Mouse (Mus musculus): Measurements from ENCODE around the gene Timmdc1. TPM values are rescaled to one million over a fixed set of nuclear protein-coding genes. Genes with fewer than 3 reads are reported as not detected.
A peak's percentile ranks its signal among the peaks of the same experiment; 100 is the strongest.

Timmdc1 gene
- total and polyA plus RNA-seq, 3 experiments, result 22.2 to 66.1 (median 60.4) TPM

GRCm38 (mm10) chr16:38510846-38511245 is 11.6 kb downstream of the Timmdc1 start:
- no peaks in the 10 kb centered on the region for H3K27me3 ChIP-seq (ENCODE audit: control insufficient read depth, insufficient read depth, low read length)
- no peak overlapping the region for H3K4me3 ChIP-seq
- TF ChIP-seq CTCF (IDR thresholded peaks at IDR 0.05), result no peak
- no peak for TF ChIP-seq EP300 (IDR thresholded peaks at IDR 0.05; ENCODE audit: insufficient read depth, low read depth, low read length)
- no peak for TF ChIP-seq POLR2A (IDR thresholded peaks at IDR 0.05; ENCODE audit: insufficient read depth, low read depth, low read length)
- WGBS, result 94% methylated on average over 2 of the region's 2 CpGs
- H3K27ac ChIP-seq, result no peak overlapping the region
- intact Hi-C loops (cut with DNase I), result no loop called here
- H3K9ac ChIP-seq (ENCODE audit: low read depth, low read length), result no peak overlapping the region
- no peaks in the 10 kb centered on the region for H3K36me3 ChIP-seq (ENCODE audit: control insufficient read depth, insufficient read depth, low read length)
- H3K4me1 ChIP-seq (ENCODE audit: control insufficient read depth, insufficient read depth, low read length), result no peaks in the 10 kb centered on the region
- H3K79me2 ChIP-seq (replicated peaks; ENCODE audit: control insufficient read depth, insufficient read depth, low read length), result no peaks in the 10 kb centered on the region
- DNase-seq, result no peak

- 61% methylated on average over 4 of the region's 4 CpGs for WGBS
- intact Hi-C loops (cut with DNase I), result loop anchor here (1.0 kb wide), 1 partner anchor 161 kb away; no protein-coding TSS in a partner anchor
- TF ChIP-seq EP300 (IDR thresholded peaks at IDR 0.05; ENCODE audit: insufficient read depth, low read depth, low read length), result peak; percentile 86; the same call in 1 of the 2 replicates
- peak; percentile 98 for TF ChIP-seq CTCF (IDR thresholded peaks at IDR 0.05)
- no peak for TF ChIP-seq POLR2A (IDR thresholded peaks at IDR 0.05; ENCODE audit: insufficient read depth, low read depth, low read length)
- H3K36me3 ChIP-seq (ENCODE audit: control insufficient read depth, insufficient read depth, low read length), result no peaks in the 10 kb centered on the region
- no peak overlapping the region for H3K27ac ChIP-seq
- H3K79me2 ChIP-seq (replicated peaks; ENCODE audit: control insufficient read depth, insufficient read depth, low read length), result no peaks in the 10 kb centered on the region
- no peaks in the 10 kb centered on the region for H3K4me1 ChIP-seq (ENCODE audit: control insufficient read depth, insufficient read depth, low read length)
- DNase-seq, result peak; percentile 45 to 61
- no peak overlapping the region for H3K4me3 ChIP-seq
- H3K27me3 ChIP-seq (ENCODE audit: control insufficient read depth, insufficient read depth, low read length), result no peaks in the 10 kb centered on the region
- H3K9ac ChIP-seq (ENCODE audit: low read depth, low read length), result no peak overlapping the region
These were observed 16.3 kb downstream of the Timmdc1 start for GRCm38 (mm10) chr16:38506041-38506634.

- Histone ChIP-seq H3K79me2 (replicated peaks; ENCODE audit: control insufficient read depth, insufficient read depth, low read length) (no peaks in the 10 kb centered on the region), H3K4me1 (ENCODE audit: control insufficient read depth, insufficient read depth, low read length) (no peaks in the 10 kb centered on the region), H3K4me3 (no peak overlapping the region), H3K9ac (ENCODE audit: low read depth, low read length) (no peak overlapping the region), H3K27me3 (ENCODE audit: control insufficient read depth, insufficient read depth, low read length) (no peaks in the 10 kb centered on the region), H3K36me3 (ENCODE audit: control insufficient read depth, insufficient read depth, low read length) (no peaks in the 10 kb centered on the region), H3K27ac (no peak overlapping the region)
- 72% methylated on average over 4 of the region's 4 CpGs for WGBS
- no peak for DNase-seq
- intact Hi-C loops (cut with DNase I), result no loop called here
- TF ChIP-seq POLR2A (IDR thresholded peaks at IDR 0.05; ENCODE audit: insufficient read depth, low read depth, low read length), result no peak
- TF ChIP-seq CTCF (IDR thresholded peaks at IDR 0.05), result no peak
- no peak for TF ChIP-seq EP300 (IDR thresholded peaks at IDR 0.05; ENCODE audit: insufficient read depth, low read depth, low read length)
These were observed 18.9 kb downstream of the Timmdc1 start for GRCm38 (mm10) chr16:38503528-38503927.

- Histone ChIP-seq H3K4me3 (no peak overlapping the region), H3K79me2 (replicated peaks; ENCODE audit: control insufficient read depth, insufficient read depth, low read length) (no peaks in the 10 kb centered on the region), H3K27me3 (ENCODE audit: control insufficient read depth, insufficient read depth, low read length) (no peaks in the 10 kb centered on the region), H3K4me1 (ENCODE audit: control insufficient read depth, insufficient read depth, low read length) (no peaks in the 10 kb centered on the region), H3K27ac (no peak overlapping the region), H3K36me3 (ENCODE audit: control insufficient read depth, insufficient read depth, low read length) (no peaks in the 10 kb centered on the region), H3K9ac (ENCODE audit: low read depth, low read length) (no peak overlapping the region)
- intact Hi-C loops (cut with DNase I), result no loop called here
- 87% methylated on average over 10 of the region's 10 CpGs for WGBS
- no peak for DNase-seq
- no peak for TF ChIP-seq POLR2A (IDR thresholded peaks at IDR 0.05; ENCODE audit: insufficient read depth, low read depth, low read length)
- TF ChIP-seq CTCF (IDR thresholded peaks at IDR 0.05), result no peak
- no peak for TF ChIP-seq EP300 (IDR thresholded peaks at IDR 0.05; ENCODE audit: insufficient read depth, low read depth, low read length)
These were observed 20.0 kb downstream of the Timmdc1 start for GRCm38 (mm10) chr16:38502469-38502868.

- Histone ChIP-seq H3K36me3 (ENCODE audit: control insufficient read depth, insufficient read depth, low read length) (no peaks in the 10 kb centered on the region), H3K4me3 (no peak overlapping the region), H3K27me3 (ENCODE audit: control insufficient read depth, insufficient read depth, low read length) (no peaks in the 10 kb centered on the region), H3K4me1 (ENCODE audit: control insufficient read depth, insufficient read depth, low read length) (no peaks in the 10 kb centered on the region), H3K27ac (no peak overlapping the region), H3K9ac (ENCODE audit: low read depth, low read length) (no peak overlapping the region), H3K79me2 (replicated peaks; ENCODE audit: control insufficient read depth, insufficient read depth, low read length) (no peaks in the 10 kb centered on the region)
- intact Hi-C loops (cut with DNase I), result no loop called here
- TF ChIP-seq CTCF (IDR thresholded peaks at IDR 0.05) (no peak), POLR2A (IDR thresholded peaks at IDR 0.05; ENCODE audit: insufficient read depth, low read depth, low read length) (no peak), EP300 (IDR thresholded peaks at IDR 0.05; ENCODE audit: insufficient read depth, low read depth, low read length) (no peak)
- 81% methylated on average over 7 of the region's 7 CpGs for WGBS
- DNase-seq, result no peak
These were observed 25.8 kb downstream of the Timmdc1 start for GRCm38 (mm10) chr16:38496604-38497140.

- DNase-seq, result no peak
- no peak overlapping the region for H3K4me3 ChIP-seq
- no peak for TF ChIP-seq EP300 (IDR thresholded peaks at IDR 0.05; ENCODE audit: insufficient read depth, low read depth, low read length)
- TF ChIP-seq CTCF (IDR thresholded peaks at IDR 0.05), result peak; percentile 48
- H3K4me1 ChIP-seq (ENCODE audit: control insufficient read depth, insufficient read depth, low read length), result no peaks in the 10 kb centered on the region
- 62% methylated on average over 10 of the region's 10 CpGs for WGBS
- no peaks in the 10 kb centered on the region for H3K79me2 ChIP-seq (replicated peaks; ENCODE audit: control insufficient read depth, insufficient read depth, low read length)
- H3K36me3 ChIP-seq (ENCODE audit: control insufficient read depth, insufficient read depth, low read length), result no peaks in the 10 kb centered on the region
- intact Hi-C loops (cut with DNase I), result no loop called here
- H3K27me3 ChIP-seq (ENCODE audit: control insufficient read depth, insufficient read depth, low read length), result no peaks in the 10 kb centered on the region
- no peak overlapping the region for H3K27ac ChIP-seq
- no peak overlapping the region for H3K9ac ChIP-seq (ENCODE audit: low read depth, low read length)
These were observed 28.6 kb downstream of the Timmdc1 start for GRCm38 (mm10) chr16:38493890-38494289.
